Mouse (Mus musculus) midbrain, embryonic 15.5 days (tissue): ENCODE measurements around the gene Ankrd33b. TPM values are rescaled to one million over a fixed set of nuclear protein-coding genes. Genes with fewer than 3 reads are reported as not detected.

ENCODE experiments used
- ATAC-seq: fragments of 200-750 bp; cut with Nextera tagmentation; replicated peaks from 2 replicates; pipeline ENCODE4 v1.8.0; 2017; ENCODE audit warnings: moderate TSS enrichment
- H3K27ac ChIP-seq: fragments of 300-500 bp; sonication (generic); 2 replicates; pipeline ENCODE4 v1.5.1; 2015; ENCODE audit warnings: mild to moderate bottlenecking, inconsistent platforms
- H3K27me3 ChIP-seq: fragments of 300-500 bp; sonication (generic); replicated peaks from 2 replicates; pipeline ENCODE4 v1.6.1; 2015; ENCODE audit warnings: inconsistent platforms
- H3K36me3 ChIP-seq: fragments of 300-500 bp; sonication (generic); replicated peaks from 2 replicates; pipeline ENCODE4 v1.6.1; 2015; ENCODE audit warnings: inconsistent platforms
- H3K4me1 ChIP-seq: fragments of 300-500 bp; sonication (generic); 2 replicates; pipeline ENCODE4 v1.6.1; 2015; ENCODE audit warnings: inconsistent platforms
- H3K4me2 ChIP-seq: fragments of 300-500 bp; sonication (generic); 2 replicates; pipeline ENCODE4 v1.6.1; 2015; ENCODE audit warnings: inconsistent platforms, mild to moderate bottlenecking, moderate library complexity
- H3K4me3 ChIP-seq: fragments of 300-500 bp; sonication (generic); 2 replicates; pipeline ENCODE4 v1.5.1; 2015; ENCODE audit warnings: mild to moderate bottlenecking, inconsistent platforms
- H3K9ac ChIP-seq: fragments of 300-500 bp; sonication (generic); 2 replicates; pipeline ENCODE4 v1.6.1; 2015; ENCODE audit warnings: mild to moderate bottlenecking, inconsistent platforms
- H3K9me3 ChIP-seq: fragments of 300-500 bp; sonication (generic); 2 replicates; pipeline ENCODE4 v1.6.1; 2016; ENCODE audit warnings: inconsistent platforms
- WGBS: fragments of 180-500 bp; shearing (Covaris S2); methylation state at CpG from one replicate; pipeline ENCODE4 v1.1.7; 2015; ENCODE audit warnings: mixed read lengths; 5-methylcytosine and 5-hydroxymethylcytosine counted together
- polyA plus RNA-seq: library from polyadenylated mRNA; unstranded; fragments of >200 nt; fragmentation: Nextera tagmentation; extraction: Ambion mirVana; gene quantifications from 2 replicates; pipeline ENCODE4 v1.2.1, GENCODE M21; 2015

Ankrd33b gene
- polyA plus RNA-seq, 1 experiment from 2014 or later = 1.1 TPM

- no peak overlapping the region for H3K27ac ChIP-seq
- no peaks in the 10 kb centered on the region for H3K4me1 ChIP-seq
- no peaks in the 10 kb centered on the region for H3K36me3 ChIP-seq
- H3K9me3 ChIP-seq = no peaks in the 10 kb centered on the region
- no peak overlapping the region for H3K4me3 ChIP-seq
- ATAC-seq = no peak
- H3K9ac ChIP-seq = no peak overlapping the region
- H3K27me3 ChIP-seq = no peaks in the 10 kb centered on the region
- H3K4me2 ChIP-seq = no peak overlapping the region
- 83% methylated on average over 3 of the region's 3 CpGs for WGBS
These were observed 29.9 kb upstream of the Ankrd33b start for GRCm38 (mm10) chr15:31397379-31397778.

- Histone ChIP-seq H3K4me3 (no peak overlapping the region), H3K27me3 (no peaks in the 10 kb centered on the region), H3K4me1 (no peaks in the 10 kb centered on the region), H3K9me3 (no peaks in the 10 kb centered on the region), H3K36me3 (no peaks in the 10 kb centered on the region), H3K27ac (no peak overlapping the region), H3K9ac (no peak overlapping the region), H3K4me2 (no peak overlapping the region)
- no peak for ATAC-seq
- WGBS = 79% methylated on average over 5 of the region's 5 CpGs
These were observed 29.2 kb upstream of the Ankrd33b start for GRCm38 (mm10) chr15:31396755-31397154.

GRCm38 (mm10) chr15:31395986-31396385 is 28.5 kb upstream of the Ankrd33b start:
- H3K4me3 ChIP-seq = no peak overlapping the region
- H3K27me3 ChIP-seq = no peaks in the 10 kb centered on the region
- H3K9me3 ChIP-seq = no peaks in the 10 kb centered on the region
- H3K4me2 ChIP-seq = no peak overlapping the region
- H3K9ac ChIP-seq = no peak overlapping the region
- WGBS = 95% methylated on average over 4 of the region's 4 CpGs
- no peak overlapping the region for H3K27ac ChIP-seq
- H3K36me3 ChIP-seq = no peaks in the 10 kb centered on the region
- no peaks in the 10 kb centered on the region for H3K4me1 ChIP-seq
- no peak for ATAC-seq

- Histone ChIP-seq H3K36me3 (no peaks in the 10 kb centered on the region), H3K4me1 (no peaks in the 10 kb centered on the region), H3K4me2 (no peak overlapping the region), H3K4me3 (no peak overlapping the region), H3K27ac (no peak overlapping the region), H3K27me3 (no peaks in the 10 kb centered on the region), H3K9ac (no peak overlapping the region), H3K9me3 (no peaks in the 10 kb centered on the region)
- WGBS = 87% methylated on average over 6 of the region's 6 CpGs
- no peak for ATAC-seq
These were observed 25.9 kb upstream of the Ankrd33b start for GRCm38 (mm10) chr15:31393402-31393801.

GRCm38 (mm10) chr15:31392705-31393104 is 25.2 kb upstream of the Ankrd33b start:
- no peak overlapping the region for H3K27ac ChIP-seq
- no peak overlapping the region for H3K4me3 ChIP-seq
- H3K4me1 ChIP-seq = no peaks in the 10 kb centered on the region
- no peaks in the 10 kb centered on the region for H3K27me3 ChIP-seq
- ATAC-seq = no peak
- WGBS = 79% methylated on average over 7 of the region's 7 CpGs
- H3K9me3 ChIP-seq = no peaks in the 10 kb centered on the region
- H3K36me3 ChIP-seq = no peaks in the 10 kb centered on the region
- H3K4me2 ChIP-seq = no peak overlapping the region
- no peak overlapping the region for H3K9ac ChIP-seq

- ATAC-seq = no peak
- no peak overlapping the region for H3K4me2 ChIP-seq
- no peaks in the 10 kb centered on the region for H3K9me3 ChIP-seq
- H3K27ac ChIP-seq = no peak overlapping the region
- H3K4me1 ChIP-seq = no peaks in the 10 kb centered on the region
- 80% methylated on average over 4 of the region's 4 CpGs for WGBS
- no peaks in the 10 kb centered on the region for H3K36me3 ChIP-seq
- H3K4me3 ChIP-seq = no peak overlapping the region
- H3K9ac ChIP-seq = no peak overlapping the region
- H3K27me3 ChIP-seq = no peaks in the 10 kb centered on the region
These were observed 24.6 kb upstream of the Ankrd33b start for GRCm38 (mm10) chr15:31392135-31392534.

- Histone ChIP-seq H3K4me1 (no peaks in the 10 kb centered on the region), H3K27ac (no peak overlapping the region), H3K9ac (no peak overlapping the region), H3K9me3 (no peaks in the 10 kb centered on the region), H3K36me3 (no peaks in the 10 kb centered on the region), H3K27me3 (no peaks in the 10 kb centered on the region), H3K4me3 (no peak overlapping the region), H3K4me2 (no peak overlapping the region)
- ATAC-seq = no peak
- WGBS = 77% methylated on average over 11 of the region's 11 CpGs
These were observed 14.5 kb upstream of the Ankrd33b start for GRCm38 (mm10) chr15:31381936-31382468.

- Histone ChIP-seq H3K4me3 (no peak overlapping the region), H3K27me3 (no peaks in the 10 kb centered on the region), H3K36me3 (no peaks in the 10 kb centered on the region), H3K9ac (no peak overlapping the region), H3K9me3 (no peaks in the 10 kb centered on the region), H3K4me1 (no peaks in the 10 kb centered on the region), H3K27ac (no peak overlapping the region), H3K4me2 (no peak overlapping the region)
- WGBS = 81% methylated on average over 3 of the region's 3 CpGs
- ATAC-seq = no peak
These were observed 11.9 kb upstream of the Ankrd33b start for GRCm38 (mm10) chr15:31379471-31379870.

- Histone ChIP-seq H3K9me3 (no peaks in the 10 kb centered on the region), H3K9ac (no peak overlapping the region), H3K27me3 (peaks cover 4% of the 10 kb centered on the region; the same call in 1 of the 2 replicates), H3K4me3 (no peak overlapping the region), H3K4me1 (no peaks in the 10 kb centered on the region), H3K4me2 (no peak overlapping the region), H3K36me3 (no peaks in the 10 kb centered on the region), H3K27ac (no peak overlapping the region)
- no peak for ATAC-seq
- 62% methylated on average over 4 of the region's 4 CpGs for WGBS
These were observed 7.7 kb upstream of the Ankrd33b start for GRCm38 (mm10) chr15:31375212-31375611.

GRCm38 (mm10) chr15:31369125-31369612 is 1.6 kb upstream of the Ankrd33b start:
- WGBS = 15% methylated on average over 12 of the region's 12 CpGs
- H3K27ac ChIP-seq = no peak overlapping the region
- no peaks in the 10 kb centered on the region for H3K9me3 ChIP-seq
- no peak overlapping the region for H3K4me3 ChIP-seq
- H3K4me2 ChIP-seq = no peak overlapping the region
- no peak overlapping the region for H3K9ac ChIP-seq
- H3K27me3 ChIP-seq = peaks cover 55% of the 10 kb centered on the region
- peaks cover 32% of the 10 kb centered on the region for H3K4me1 ChIP-seq
- H3K36me3 ChIP-seq = no peaks in the 10 kb centered on the region
- ATAC-seq = no peak

GRCm38 (mm10) chr15:31368556-31368955 is 1.0 kb upstream of the Ankrd33b start:
- ATAC-seq = no peak
- Histone ChIP-seq H3K4me3 (no peak overlapping the region), H3K9me3 (no peaks in the 10 kb centered on the region), H3K9ac (no peak overlapping the region), H3K27me3 (peaks cover 61% of the 10 kb centered on the region), H3K27ac (no peak overlapping the region), H3K4me2 (peak overlapping the region; percentile 100; the same call in 1 of the 2 replicates), H3K4me1 (peaks cover 32% of the 10 kb centered on the region), H3K36me3 (no peaks in the 10 kb centered on the region)
- 22% methylated on average over 8 of the region's 8 CpGs for WGBS

- under 1% methylated on average over 72 of the region's 72 CpGs for WGBS
- H3K4me1 ChIP-seq = peaks cover 32% of the 10 kb centered on the region
- no peaks in the 10 kb centered on the region for H3K9me3 ChIP-seq
- no peak overlapping the region for H3K27ac ChIP-seq
- peaks cover 65% of the 10 kb centered on the region for H3K27me3 ChIP-seq
- peak overlapping the region; percentile 51 for H3K9ac ChIP-seq
- peak overlapping the region; percentile 58 for H3K4me3 ChIP-seq
- peak overlapping the region; percentile 100 for H3K4me2 ChIP-seq
- peak; percentile 37; the same call in 1 of the 2 replicates for ATAC-seq
- no peaks in the 10 kb centered on the region for H3K36me3 ChIP-seq
These were observed 688 bp downstream of the Ankrd33b start for GRCm38 (mm10) chr15:31366596-31367480.
